Mouse (Mus musculus): ENCODE data around the gene Gdf2. TPM values are rescaled to one million over a fixed set of nuclear protein-coding genes. Genes with fewer than 3 reads are reported as not detected.

The Gdf2 gene
- polyA plus RNA-seq, 1 experiment: not detected

DNA sequence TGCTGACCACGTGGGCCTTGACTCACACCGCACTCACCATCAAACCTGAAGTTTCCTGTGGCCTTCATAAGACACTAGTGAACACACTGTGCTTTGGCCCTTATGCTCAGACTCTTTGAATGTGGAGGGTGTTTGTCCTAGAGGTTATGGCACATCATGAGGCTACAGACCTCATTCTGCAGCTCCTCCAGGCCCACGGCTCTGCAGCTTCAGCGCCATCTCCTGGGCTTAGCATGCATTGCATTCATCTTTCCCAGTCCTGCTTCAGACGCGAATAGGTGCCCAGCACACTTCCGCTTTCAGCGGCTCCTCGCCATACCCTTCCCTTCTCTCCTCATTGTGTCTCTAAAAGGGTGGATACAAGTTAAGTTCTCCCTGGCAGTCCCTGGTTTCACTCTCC lies 1.7 kb upstream of the Gdf2 start:
- TF ChIP-seq GATA1 (IDR thresholded peaks at IDR 0.05; ENCODE audit: low read length): no peak

DNA sequence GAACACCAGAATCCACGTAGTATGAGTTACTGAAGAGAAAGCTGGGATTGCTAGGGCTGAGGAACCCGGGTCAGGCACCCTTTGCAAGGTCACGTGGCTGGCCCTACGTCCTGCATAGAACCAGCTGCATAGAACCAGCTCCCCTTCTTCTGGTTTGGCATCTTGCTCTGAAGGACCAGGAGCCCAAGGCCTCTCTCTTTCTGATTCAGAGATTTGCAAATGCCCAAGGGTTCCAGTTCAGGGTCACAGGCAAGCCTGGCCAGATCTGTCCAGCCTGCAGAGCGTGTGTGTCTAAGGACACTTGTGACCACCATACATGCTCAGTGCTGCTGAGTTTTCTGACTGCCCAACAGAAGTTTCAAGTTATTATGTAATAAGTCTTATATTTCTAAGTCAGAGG lies 1.4 kb downstream of the Gdf2 start:
- TF ChIP-seq GATA1 (IDR thresholded peaks at IDR 0.05; ENCODE audit: low read length): no peak

DNA sequence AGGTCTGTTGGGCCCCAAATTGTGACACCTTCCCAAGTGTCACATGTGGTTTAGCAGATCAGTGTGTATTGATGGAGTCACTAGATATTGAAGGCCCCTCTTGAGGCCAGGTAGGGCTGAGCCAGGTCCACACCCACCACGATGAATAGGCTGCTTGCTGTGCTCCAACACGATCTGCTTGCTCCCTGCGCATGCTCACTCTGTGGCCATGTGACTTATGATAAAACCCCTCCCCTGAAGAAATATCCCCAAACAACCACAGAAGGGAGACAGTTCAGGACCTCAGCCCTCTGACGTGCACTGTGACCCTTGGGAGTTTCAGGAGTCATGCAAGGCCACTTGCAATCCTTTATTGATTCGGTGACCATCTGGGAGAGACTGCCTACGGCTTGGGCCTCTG lies 5.3 kb downstream of the Gdf2 start:
- TF ChIP-seq GATA1 (IDR thresholded peaks at IDR 0.05; ENCODE audit: low read length): no peak

DNA sequence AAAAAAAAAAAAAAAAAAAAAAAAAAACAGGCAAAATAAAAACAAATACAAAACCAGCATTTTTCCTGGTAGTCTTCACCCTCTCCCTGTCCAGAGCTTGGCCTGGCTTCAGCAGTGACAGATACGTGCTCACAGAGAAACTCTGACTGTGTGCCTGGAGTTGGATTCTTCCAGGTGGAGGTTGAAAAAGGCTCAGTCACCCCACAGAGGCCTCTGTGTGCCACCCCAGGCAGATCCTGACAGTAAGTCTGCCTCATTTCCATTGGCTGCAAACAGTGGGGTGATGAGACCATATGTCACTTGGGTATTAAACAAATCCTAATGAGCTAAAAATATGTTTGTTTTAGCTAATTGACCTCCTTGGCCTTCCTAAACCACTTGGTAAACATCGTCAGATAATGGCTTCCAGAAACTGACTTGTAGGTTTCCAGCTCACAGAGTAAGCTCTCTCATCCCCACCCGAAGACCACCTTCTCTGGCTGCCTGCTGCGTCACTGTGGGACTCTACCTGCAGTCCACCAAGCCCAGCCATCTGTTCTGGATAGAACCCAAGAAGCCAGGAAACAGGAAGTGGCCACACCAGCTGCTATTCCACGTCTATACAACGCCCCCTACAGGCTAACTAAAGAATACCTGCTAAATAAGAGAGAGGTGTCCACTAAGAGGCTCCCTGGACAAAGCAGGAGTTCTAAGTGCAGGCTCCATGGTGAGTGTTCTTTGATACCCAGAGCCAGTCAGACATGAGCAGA lies 11.6 kb downstream of the Gdf2 start:
- no peak for TF ChIP-seq GATA1 (IDR thresholded peaks at IDR 0.05; ENCODE audit: low read length)

DNA sequence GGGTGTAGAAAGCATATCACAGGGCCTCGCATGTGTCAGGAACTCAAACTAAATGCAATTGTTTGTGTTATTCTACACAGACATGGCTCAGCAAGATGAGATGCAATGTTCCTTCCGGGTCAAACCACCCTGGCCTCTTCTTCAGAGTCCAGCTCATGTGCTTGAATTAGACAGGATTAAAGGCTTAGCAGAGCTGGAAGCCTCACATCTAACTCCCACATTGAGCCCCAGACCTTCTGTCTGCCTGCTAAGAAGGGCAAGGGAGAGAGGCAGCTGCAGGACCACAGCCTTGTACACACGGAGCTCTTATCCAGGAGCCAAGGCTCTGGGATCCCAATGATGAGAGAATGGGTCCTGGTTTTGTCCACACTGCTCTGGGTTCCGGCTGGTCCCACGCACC lies 12.9 kb downstream of the Gdf2 start, which contains the start of gene Rbp3:
Gene Rbp3 (plus strand): TSS at position 243 of the 400 bp plus-strand sequence.
- no peak for TF ChIP-seq GATA1 (IDR thresholded peaks at IDR 0.05; ENCODE audit: low read length)

DNA sequence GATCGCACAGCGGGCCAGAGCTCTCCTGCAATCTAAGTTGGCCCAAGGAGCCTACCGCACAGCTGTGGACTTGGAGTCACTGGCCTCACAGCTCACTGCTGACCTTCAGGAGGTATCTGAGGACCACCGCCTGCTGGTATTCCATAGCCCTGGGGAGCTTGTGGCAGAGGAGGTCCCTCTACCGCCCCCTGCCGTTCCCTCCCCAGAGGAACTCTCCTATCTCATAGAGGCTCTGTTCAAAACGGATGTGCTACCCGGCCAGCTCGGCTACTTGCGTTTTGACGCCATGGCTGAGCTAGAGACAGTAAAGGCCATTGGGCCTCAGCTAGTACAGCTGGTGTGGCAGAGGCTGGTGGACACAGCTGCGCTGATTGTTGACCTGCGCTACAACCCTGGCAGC lies 15.2 kb downstream of the Gdf2 start:
- TF ChIP-seq GATA1 (IDR thresholded peaks at IDR 0.05; ENCODE audit: low read length): no peak

DNA sequence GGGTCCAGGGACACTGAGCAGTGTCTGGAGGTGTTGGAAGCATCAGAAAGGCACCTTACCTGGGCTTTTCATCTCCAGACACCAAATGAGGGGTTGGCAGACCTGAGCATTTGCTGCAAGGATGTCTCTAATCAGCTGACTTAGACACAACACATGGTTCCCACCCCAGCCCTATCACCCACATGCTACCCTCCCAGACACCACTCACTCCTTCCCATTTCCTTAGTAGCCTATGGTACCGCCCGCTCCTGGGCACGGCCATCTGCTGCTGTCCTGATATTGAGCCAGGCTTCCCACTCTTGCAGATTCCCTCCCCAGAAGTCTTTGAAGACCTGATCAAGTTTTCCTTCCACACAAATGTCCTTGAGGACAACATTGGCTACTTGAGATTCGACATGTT lies 17.3 kb downstream of the Gdf2 start:
- no peak for TF ChIP-seq GATA1 (IDR thresholded peaks at IDR 0.05; ENCODE audit: low read length)

DNA sequence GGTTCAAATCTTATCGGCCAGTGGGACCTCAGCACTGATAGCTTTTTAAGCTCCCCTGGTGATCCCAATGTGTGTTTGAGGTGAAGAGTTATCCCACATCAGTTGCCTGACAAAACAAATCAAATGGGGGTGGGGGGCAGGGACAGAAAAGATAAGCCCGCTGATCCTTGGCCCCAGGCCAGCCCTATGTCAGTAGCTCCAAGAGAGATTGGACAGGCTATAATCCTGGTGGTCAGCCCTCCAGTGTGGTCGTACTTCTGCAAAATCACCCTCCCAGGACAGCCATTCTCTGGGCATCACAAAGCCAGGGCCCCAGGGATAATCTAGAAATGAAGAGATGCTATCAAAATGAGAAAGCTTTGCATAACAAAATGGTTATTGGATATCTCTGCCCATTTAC lies 18.0 kb downstream of the Gdf2 start:
- TF ChIP-seq GATA1 (IDR thresholded peaks at IDR 0.05; ENCODE audit: low read length): no peak

DNA sequence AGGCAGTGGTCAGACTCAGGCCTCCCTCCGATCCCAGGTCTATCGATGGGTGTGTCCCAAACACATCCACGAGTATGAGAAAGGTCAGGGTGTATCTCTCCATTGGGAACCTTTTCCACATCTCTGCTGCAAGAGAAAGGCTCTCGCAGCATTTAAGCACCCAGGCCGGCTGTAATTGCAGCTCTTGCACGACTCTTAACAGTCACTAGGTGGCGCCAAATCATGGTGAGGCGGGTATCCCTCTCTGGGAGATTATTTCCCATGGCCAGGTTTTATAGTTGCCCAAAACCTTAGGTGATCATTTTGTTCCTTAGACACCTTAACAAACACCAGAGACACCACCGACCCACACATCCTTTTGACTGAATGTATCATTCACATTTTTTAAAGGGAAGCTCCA lies 18.5 kb downstream of the Gdf2 start:
- TF ChIP-seq GATA1 (IDR thresholded peaks at IDR 0.05; ENCODE audit: low read length): no peak

DNA sequence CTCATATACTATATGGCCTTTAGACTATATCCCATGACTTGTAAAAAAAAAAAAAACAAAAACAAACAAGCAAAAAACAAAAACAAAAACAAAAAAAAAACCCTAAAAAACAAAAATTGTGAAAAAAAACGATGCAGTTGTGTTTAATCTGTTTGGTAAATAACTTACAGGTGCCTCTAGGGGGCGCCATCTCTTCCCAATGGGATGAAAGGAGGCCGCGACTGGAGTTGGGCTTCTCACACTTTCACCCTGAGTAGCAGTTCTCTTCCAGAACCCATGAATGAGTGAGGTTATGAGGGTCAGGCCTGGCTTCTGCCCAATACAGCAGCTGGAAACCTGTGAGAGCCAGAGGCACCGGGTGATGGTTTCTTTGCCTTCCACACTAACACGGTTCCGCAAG lies 24.8 kb downstream of the Gdf2 start:
- no peak for TF ChIP-seq GATA1 (IDR thresholded peaks at IDR 0.05; ENCODE audit: low read length)

DNA sequence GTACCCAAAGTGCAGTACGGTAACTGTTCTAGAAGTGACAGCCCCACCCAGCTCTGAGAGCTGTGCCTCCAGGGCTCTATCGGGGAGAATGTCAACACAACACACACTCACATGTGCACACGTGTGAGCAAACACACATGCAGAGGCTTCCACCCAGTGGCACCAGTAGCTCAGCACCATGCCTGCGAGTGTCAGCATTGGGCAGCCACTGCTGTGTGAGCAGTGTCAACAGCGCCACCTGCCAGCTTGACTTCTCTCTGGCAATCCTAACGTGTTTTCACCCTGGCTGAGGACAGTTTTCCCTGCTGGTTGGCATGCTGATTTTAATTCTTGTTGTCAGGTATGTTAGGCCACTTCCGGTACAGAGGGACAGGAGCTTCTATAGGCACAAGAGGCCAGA lies 31.8 kb downstream of the Gdf2 start:
- no peak for TF ChIP-seq GATA1 (IDR thresholded peaks at IDR 0.05; ENCODE audit: low read length)

DNA sequence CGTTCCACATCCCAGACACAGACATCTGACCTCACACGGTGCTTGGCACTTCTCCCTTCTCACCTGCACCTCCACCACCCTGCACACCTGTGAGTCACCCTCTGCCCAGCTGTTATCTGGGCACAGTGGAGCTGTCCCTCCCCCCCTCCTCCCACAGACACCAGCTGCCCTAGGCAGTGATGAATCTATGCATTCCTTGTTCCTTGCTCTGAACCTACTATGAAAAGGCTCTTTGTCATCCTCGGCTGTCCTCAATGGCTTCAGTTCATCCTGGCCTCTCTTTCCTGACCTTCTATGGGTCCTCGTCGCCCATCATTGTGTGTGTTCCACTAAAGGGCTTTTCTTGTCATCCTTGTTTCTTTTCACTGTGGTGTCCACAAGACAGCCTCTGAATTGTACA lies 33.9 kb downstream of the Gdf2 start:
- no peak for TF ChIP-seq GATA1 (IDR thresholded peaks at IDR 0.05; ENCODE audit: low read length)

DNA sequence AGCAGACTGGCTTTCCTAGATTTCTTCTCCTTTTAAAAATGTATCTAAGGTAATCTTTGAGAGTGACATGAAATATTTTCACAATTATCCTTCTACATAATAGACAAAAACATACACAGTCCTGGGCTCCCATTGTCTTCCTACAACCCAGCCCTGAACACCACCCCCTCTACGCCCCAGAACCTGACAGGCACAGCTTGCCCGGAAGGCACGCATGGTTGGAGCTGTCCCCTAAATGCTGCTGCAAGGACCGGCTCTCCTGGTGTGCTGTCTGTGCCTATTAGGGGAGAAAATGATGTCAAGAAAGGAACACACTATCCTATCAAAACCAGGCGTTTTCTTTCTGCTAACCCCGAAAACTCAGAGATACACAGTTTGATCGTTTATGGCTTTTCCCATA lies 36.9 kb downstream of the Gdf2 start:
- no peak for TF ChIP-seq GATA1 (IDR thresholded peaks at IDR 0.05; ENCODE audit: low read length)

DNA sequence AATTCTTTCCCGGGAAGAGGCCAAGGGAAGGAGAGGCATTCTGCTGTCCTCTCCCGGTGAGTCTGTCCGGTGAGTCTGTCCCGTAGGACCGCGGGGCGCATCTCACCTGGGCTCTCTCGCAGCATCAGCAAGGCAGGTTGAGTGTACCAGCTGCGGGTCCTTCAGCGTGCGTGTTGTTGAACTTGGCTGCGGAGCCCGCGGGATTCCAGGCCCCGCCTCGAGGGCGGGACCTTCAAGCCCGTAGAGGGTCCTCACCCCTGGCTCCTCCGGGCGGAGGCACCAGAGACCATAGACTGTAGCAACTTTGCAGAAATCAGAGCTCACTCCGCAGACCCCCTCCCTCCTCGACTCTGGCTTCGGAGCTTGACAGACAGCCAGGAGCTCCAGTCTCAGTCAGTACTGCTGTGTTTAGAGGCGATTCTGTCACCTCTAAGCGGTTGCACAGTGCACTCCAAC lies 37.8 kb downstream of the Gdf2 start, which contains the start of gene Zfp488:
Gene Zfp488 (minus strand): TSS at position 161 of the 456 bp plus-strand sequence.
- TF ChIP-seq GATA1 (IDR thresholded peaks at IDR 0.05; ENCODE audit: low read length): no peak

DNA sequence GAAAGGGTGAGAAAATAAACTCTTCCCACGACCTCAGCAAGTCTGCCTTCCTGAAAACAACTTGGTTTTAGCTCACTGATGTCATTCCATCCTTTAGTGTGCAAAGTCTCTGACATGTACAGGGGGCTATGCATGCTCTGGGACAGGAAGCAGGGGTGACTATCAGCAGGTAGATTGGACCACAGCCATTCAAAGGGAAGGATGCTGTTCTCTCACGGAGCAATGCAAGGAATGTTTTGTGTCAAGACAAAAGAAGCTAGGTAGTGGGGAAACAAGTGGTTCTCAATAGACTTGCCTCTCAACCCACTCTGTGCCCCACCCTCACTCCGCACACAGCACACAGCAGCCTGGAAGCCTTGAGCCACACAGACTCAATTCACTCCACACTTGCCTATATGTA lies 48.4 kb downstream of the Gdf2 start:
- TF ChIP-seq GATA1 (IDR thresholded peaks at IDR 0.05; ENCODE audit: low read length): no peak

DNA sequence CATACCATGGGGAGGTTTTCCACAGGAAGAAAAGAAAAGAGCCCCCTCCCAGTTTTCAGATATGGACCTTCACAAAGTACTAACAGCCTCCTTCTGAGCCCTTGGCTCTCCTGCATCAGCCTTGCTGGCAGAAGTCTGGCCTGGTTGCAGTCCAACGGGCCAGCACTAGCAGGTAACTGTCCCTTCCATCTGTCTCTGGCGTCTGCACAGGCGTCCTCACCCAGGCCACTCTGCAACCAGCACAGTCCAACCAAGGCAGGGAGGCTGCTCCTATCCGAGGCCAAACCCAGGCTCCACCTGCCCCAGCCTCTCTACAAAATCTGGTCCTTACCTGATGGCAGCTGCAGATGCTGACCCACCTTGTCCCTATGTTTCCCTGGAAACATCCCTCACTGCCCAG lies 51.1 kb downstream of the Gdf2 start:
- no peak for TF ChIP-seq GATA1 (IDR thresholded peaks at IDR 0.05; ENCODE audit: low read length)

DNA sequence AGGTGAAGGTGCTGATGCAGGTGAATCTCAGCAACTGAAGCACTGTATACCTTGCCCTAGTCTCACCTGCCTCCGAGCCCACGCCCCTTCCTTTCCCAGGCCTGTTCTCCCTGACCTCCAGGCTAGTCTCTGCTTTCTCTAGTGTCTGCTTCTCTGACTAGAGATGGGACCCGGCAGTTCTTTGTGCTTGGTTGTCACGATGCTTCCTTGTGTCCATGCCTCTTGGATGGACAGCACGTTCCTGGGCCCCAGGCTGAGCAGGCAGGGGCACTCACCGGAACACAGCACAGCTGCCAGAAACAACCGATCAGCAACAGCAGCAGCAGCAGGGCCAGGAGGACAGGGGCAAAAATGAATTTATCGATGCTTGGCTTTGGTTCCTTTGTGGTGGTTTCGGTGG lies 52.2 kb downstream of the Gdf2 start:
- TF ChIP-seq GATA1 (IDR thresholded peaks at IDR 0.05; ENCODE audit: low read length): no peak

Measured in G1E-ER4 (cell line).